Mouse (Mus musculus): ENCODE measurements around the gene Chst5.
"Not testable (repeated sequence)": the region's sequence is repeated elsewhere in the genome, so short reads cannot be mapped to it uniquely, and the experiment has no call there.

The Chst5 gene

DNA sequence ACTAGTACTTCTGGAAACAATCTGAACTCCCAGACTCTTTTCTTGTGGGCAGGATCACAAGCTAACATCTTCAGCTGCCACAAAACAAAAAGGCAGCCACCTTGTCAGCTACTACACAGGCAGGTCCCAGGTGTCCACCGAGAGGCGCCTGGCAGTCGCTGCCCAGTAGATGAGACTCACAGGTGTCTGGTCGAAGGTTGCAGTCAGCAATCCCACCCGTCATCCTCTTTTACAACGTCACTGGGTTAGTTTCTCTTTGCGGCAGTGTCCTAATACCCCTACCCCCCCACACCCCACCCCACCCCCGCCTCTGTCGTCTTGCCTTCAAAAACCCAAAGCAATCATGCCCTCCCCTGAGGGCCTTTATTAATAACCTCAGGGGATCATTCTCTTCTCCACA, 34.5 kb downstream of the Chst5 start:
- Histone ChIP-seq H3K27me3 (ENCODE audit: control insufficient read depth, insufficient read depth, low read length, poor library complexity, severe bottlenecking) (no peaks in the 10 kb centered on the region; the same call in 1 of the 2 replicates), H3K36me3 (ENCODE audit: control insufficient read depth, insufficient read depth, low read length, poor library complexity, severe bottlenecking) (no peaks in the 10 kb centered on the region)
- DNase-seq (ENCODE audit: low read depth, low spot score) = peak; percentile 49

DNA sequence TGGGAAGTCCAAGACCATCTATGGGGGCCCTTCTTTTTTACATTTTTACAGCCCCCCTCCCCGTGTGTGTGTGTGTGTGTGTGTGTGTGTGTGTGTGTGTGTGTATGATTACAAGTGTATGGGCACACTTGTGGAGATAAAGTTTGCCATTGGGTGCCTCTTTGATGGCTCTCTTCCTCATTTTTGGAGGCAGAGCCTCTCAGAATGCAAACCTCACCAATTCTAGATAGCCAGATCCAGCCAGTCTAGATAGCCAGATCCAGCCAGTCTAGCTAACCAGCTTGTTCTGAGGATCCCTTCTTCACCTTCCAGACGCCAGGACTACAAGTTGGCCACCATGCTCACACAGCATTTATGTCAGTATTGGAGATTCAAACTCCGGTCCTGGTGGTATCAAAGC, 39.0 kb downstream of the Chst5 start:
- Histone ChIP-seq H3K27me3 (ENCODE audit: control insufficient read depth, insufficient read depth, low read length, poor library complexity, severe bottlenecking) (no peaks in the 10 kb centered on the region; the same call in 1 of the 2 replicates), H3K36me3 (ENCODE audit: control insufficient read depth, insufficient read depth, low read length, poor library complexity, severe bottlenecking) (no peaks in the 10 kb centered on the region)
- DNase-seq (ENCODE audit: low read depth, low spot score) = no peak

GRCm38 (mm10) chr8:111870379-111870778, 39.9 kb downstream of the Chst5 start:
- no peaks in the 10 kb centered on the region; the same call in 1 of the 2 replicates for H3K27me3 ChIP-seq (ENCODE audit: control insufficient read depth, insufficient read depth, low read length, poor library complexity, severe bottlenecking)
- H3K36me3 ChIP-seq (ENCODE audit: control insufficient read depth, insufficient read depth, low read length, poor library complexity, severe bottlenecking) = no peaks in the 10 kb centered on the region
- DNase-seq (ENCODE audit: low read depth, low spot score) = no peak

DNA sequence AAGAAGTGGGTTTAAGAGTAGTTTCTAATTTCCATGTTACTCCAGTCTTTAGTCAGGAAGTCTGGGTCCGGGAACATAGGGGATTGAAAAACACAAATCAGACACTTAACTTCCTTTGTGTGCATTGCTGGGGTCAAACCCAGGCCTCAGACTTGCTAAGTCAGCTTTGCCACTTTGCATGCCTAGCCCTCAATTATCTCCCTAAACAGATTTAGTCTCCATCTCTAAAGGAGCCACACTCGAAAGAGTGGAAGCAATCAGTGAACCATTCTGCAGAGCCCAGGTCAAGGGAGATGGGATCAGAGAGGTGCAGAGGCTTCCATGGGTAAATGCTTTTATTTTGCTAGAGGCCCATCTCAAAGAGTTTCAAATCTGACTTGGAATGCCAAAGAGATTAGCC, 41.6 kb downstream of the Chst5 start:
- Histone ChIP-seq H3K27me3 (ENCODE audit: control insufficient read depth, insufficient read depth, low read length, poor library complexity, severe bottlenecking) (no peaks in the 10 kb centered on the region), H3K36me3 (ENCODE audit: control insufficient read depth, insufficient read depth, low read length, poor library complexity, severe bottlenecking) (no peaks in the 10 kb centered on the region; the same call in 1 of the 2 replicates)
- DNase-seq (ENCODE audit: low read depth, low spot score) = no peak

DNA sequence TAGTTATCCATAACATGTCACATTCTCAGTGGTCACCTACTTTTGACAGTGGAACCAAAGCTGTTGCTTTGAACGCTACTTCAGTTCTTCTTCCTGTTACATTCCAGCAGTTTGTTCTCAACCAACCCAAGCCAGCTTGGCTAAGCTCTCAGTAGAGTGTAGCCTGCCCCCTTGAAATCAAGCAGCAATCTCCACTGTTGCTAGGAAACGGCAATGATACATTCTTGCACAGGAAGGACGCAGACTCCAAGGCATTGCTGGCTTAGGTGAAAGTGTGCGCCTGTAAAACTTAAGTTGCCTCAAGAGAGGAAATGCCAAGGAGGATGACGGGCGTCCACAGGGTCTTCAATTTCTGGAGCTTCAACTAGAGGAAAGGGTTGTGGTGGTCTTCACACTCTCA, 44.4 kb downstream of the Chst5 start:
- DNase-seq (ENCODE audit: low read depth, low spot score) = no peak
- Histone ChIP-seq H3K36me3 (ENCODE audit: control insufficient read depth, insufficient read depth, low read length, poor library complexity, severe bottlenecking) (no peaks in the 10 kb centered on the region; the same call in 1 of the 2 replicates), H3K27me3 (ENCODE audit: control insufficient read depth, insufficient read depth, low read length, poor library complexity, severe bottlenecking) (no peaks in the 10 kb centered on the region)

- Histone ChIP-seq H3K27me3 (ENCODE audit: control insufficient read depth, insufficient read depth, low read length, poor library complexity, severe bottlenecking) (no peaks in the 10 kb centered on the region), H3K36me3 (ENCODE audit: control insufficient read depth, insufficient read depth, low read length, poor library complexity, severe bottlenecking) (no peaks in the 10 kb centered on the region; the same call in 1 of the 2 replicates)
- no peak for DNase-seq (ENCODE audit: low read depth, low spot score)
These were observed 45.0 kb downstream of the Chst5 start for GRCm38 (mm10) chr8:111865130-111865852.

- DNase-seq (ENCODE audit: low read depth, low spot score) = no peak
- Histone ChIP-seq H3K36me3 (ENCODE audit: control insufficient read depth, insufficient read depth, low read length, poor library complexity, severe bottlenecking) (no peaks in the 10 kb centered on the region; the same call in 1 of the 2 replicates), H3K27me3 (ENCODE audit: control insufficient read depth, insufficient read depth, low read length, poor library complexity, severe bottlenecking) (no peaks in the 10 kb centered on the region)
These were observed 45.6 kb downstream of the Chst5 start for GRCm38 (mm10) chr8:111864648-111865047.

DNA sequence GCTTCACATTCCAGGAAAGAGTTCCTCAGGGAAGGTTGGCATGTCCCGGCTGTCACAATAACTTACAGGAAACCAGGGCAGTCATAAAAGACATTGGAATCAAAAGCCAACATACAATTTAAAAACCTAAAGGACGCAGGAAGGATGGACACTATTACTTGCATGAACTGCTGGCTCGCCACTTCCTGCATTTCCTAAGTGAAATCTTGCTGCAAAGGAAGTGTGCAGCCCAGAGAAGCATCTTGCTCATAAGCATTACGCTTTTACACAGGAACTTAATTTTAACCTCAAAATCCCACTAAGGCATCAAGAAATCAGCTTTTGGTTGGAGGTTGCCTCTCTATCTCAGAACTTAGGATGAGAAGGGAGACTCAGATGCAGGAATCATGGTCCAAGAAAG, 47.0 kb downstream of the Chst5 start:
- DNase-seq (ENCODE audit: low read depth, low spot score) = no peak
- Histone ChIP-seq H3K36me3 (ENCODE audit: control insufficient read depth, insufficient read depth, low read length, poor library complexity, severe bottlenecking) (no peaks in the 10 kb centered on the region; the same call in 1 of the 2 replicates), H3K27me3 (ENCODE audit: control insufficient read depth, insufficient read depth, low read length, poor library complexity, severe bottlenecking) (no peaks in the 10 kb centered on the region)

- Histone ChIP-seq H3K36me3 (ENCODE audit: control insufficient read depth, insufficient read depth, low read length, poor library complexity, severe bottlenecking) (no peaks in the 10 kb centered on the region), H3K27me3 (ENCODE audit: control insufficient read depth, insufficient read depth, low read length, poor library complexity, severe bottlenecking) (no peaks in the 10 kb centered on the region)
- no peak for DNase-seq (ENCODE audit: low read depth, low spot score)
These were observed 54.3 kb downstream of the Chst5 start for GRCm38 (mm10) chr8:111855977-111856376.

- H3K36me3 ChIP-seq (ENCODE audit: control insufficient read depth, insufficient read depth, low read length, poor library complexity, severe bottlenecking) = no peaks in the 10 kb centered on the region
- DNase-seq (ENCODE audit: low read depth, low spot score) = peak; percentile 98
- H3K27me3 ChIP-seq (ENCODE audit: control insufficient read depth, insufficient read depth, low read length, poor library complexity, severe bottlenecking) = no peaks in the 10 kb centered on the region
These were observed 56.3 kb downstream of the Chst5 start, which contains the start of gene Cfdp1 for GRCm38 (mm10) chr8:111853861-111854501. TSS of gene Cfdp1 (minus strand) at chr8:111854291.

DNA sequence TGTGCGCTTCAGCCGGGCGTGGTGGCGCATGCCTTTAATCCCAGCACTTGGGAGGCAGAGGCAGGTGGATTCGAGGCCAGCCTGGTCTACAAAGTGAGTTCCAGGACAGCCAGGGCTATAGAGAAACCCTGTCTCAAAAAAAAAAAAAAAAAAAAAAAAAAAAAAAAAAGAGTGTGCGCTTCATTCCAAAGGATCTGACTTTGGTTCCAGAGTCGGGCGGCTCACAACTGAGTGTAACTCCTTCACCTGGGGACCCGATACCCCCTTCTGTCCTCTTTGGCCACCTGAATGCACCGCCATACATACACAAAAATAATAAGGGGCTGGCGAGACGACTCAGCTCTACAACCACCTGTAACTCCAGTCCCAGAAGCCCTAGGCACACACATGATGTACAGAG, 57.0 kb downstream of the Chst5 start:
- H3K36me3 ChIP-seq (ENCODE audit: control insufficient read depth, insufficient read depth, low read length, poor library complexity, severe bottlenecking); H3K27me3 ChIP-seq (ENCODE audit: control insufficient read depth, insufficient read depth, low read length, poor library complexity, severe bottlenecking); DNase-seq (ENCODE audit: low read depth, low spot score): not testable (repeated sequence)

- no peaks in the 10 kb centered on the region for H3K27me3 ChIP-seq (ENCODE audit: control insufficient read depth, insufficient read depth, low read length, poor library complexity, severe bottlenecking)
- peaks cover 10% of the 10 kb centered on the region for H3K36me3 ChIP-seq (ENCODE audit: control insufficient read depth, insufficient read depth, low read length, poor library complexity, severe bottlenecking)
- DNase-seq (ENCODE audit: low read depth, low spot score) = no peak
These were observed 63.5 kb downstream of the Chst5 start for GRCm38 (mm10) chr8:111846746-111847145.
